Mouse (Mus musculus) right cerebral cortex, postnatal 36 days (tissue): ENCODE measurements at regions not wholly inside any gene's neighbourhood (a gene's known extent, or its start where the extent isn't known, plus 50 kb on each side); places are given as distances from the start of the nearest gene placed in this dataset.

Experiments
- DNase-seq, 2 experiments: peaks; one replicate each; pipeline ENCODE4 v3.0.0; 2022; ENCODE audit warnings: low spot score in 2 of 2, mixed read lengths in 1 of 2

DNA sequence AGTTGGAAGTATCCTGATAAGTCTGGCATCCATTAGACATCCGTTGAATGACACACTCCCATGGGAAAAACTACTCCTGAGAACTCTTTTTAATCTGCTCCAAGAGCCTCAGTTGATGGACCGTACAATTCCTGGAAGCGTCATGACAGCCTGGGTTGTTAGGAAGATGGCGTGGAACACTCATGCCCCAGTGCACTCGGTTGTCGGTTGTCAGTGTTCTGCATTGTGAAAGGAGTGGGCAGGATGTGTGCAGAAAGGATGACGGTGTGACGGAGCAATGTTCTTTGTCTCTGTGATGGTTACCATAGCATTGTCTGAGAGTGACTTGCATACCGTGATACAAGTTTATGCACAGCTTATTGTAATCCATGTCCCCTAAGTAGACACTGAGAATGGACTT, 164.4 kb downstream of the Slc30a10 start:
- DNase-seq: no peak

DNA sequence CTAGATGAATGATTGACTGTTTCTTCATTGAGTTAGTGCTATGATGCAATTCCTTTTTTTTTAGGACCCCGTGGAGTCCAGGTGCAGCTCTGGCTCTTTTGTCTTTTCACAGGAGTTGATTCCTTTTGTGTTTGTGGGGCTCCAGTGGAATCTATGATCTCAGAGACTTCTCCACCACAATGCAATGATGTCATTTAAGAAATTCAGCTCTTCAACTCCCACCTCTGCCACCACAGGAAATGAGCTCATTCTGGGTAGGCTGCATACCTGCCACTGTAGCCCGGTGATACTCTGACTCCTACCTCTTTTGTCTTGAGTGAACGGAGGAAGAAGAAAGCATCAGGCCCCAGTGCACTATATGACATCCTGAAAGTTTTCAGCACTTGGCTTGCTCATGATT, 173.8 kb downstream of the Slc30a10 start:
- no peak for DNase-seq

DNA sequence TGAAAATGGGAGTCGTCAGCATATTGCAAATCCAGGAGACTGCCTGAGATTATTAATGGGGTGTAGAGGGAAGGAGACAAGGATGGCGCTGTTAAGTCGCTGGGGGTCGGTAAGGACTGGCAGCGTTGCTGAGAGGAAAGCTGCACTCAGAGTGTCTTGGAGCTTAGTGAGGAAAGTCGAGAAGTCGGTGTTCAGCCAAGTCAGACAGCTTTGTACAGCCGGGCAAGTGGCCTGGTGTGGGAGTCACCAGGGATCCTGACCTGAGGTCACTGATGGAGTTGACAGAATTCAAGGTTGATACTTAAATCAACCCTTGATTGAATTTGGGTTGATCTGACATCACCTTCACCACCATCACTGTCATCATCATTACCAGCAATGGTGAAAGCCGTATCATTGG, 175.3 kb downstream of the Slc30a10 start:
- DNase-seq: no peak

DNA sequence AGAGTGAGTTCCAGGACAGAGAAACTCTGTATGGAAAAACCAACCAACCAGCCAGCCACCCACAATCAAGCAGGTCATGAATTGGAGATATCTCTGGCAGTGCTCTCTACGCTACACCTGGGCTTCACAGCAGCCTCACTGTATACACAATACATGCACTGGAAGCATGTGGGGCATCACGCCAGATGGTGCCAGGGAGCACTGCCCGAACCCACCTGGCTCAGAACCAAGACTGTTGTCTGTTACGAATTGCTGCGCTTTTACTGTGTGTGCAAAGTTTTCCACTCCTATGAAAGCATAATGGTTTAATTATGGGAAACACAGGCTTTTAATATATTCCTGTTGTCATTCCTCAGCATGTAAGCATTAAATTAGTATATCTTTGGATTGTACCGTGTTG, 184.0 kb downstream of the Slc30a10 start:
- DNase-seq: no peak

DNA sequence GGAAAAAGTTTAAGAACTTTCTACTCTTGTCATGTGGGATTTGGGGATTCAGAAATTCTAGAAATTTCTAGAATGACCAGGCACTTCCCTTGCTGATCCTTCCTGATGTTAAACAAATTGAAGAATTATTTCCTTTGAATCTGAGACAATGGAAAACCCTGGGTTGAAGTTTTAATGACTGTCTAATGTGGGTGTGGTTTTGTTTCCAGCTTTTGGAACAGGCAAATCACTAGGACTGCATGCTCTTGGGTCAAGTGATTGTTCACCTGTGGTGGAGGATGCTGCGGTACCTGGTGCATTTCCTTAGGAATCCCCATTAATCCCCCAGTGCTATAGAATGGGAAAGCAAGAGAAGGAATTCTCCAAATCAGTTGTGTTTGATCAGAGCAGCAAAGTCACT, 184.8 kb downstream of the Slc30a10 start:
- no peak for DNase-seq

DNA sequence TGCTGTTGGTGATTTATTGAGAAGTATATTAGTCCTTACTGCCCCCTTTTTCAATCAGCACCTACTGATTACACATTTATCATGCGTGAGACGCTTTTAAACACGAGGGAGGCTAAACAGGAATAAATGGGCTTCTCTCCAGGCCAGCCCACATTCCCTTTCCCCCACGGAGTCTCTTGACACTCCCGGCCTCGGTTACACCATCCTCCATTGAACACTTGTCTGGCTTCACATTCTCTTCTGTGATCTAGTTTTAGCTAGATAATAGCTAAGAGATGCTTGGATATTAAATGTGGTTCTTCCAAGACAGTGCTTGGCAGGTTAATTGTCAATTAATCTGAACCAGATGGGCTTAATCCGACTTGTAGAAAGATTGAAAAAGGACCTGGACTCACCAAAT, 189.4 kb downstream of the Slc30a10 start:
- no peak for DNase-seq

DNA sequence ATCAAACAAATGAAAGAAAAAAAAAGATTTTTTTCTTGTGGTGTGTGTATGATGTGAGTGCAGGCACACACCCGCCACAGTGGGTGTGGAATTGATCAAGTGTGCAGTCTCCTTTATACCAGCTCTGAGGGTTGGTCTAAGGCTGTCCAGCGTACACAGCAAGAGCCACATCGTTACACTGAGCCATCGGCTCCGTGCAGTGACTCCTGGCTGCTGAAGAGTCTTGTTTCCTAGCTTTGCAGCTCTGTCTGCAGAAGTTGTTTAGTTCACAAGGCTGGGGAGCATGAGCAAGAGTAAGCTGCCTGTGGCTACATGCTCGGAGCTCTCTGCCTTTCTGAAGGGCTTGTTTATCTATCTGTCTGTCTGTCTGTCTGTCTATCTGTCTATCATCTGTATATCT, 193.5 kb downstream of the Slc30a10 start:
- DNase-seq: no peak

DNA sequence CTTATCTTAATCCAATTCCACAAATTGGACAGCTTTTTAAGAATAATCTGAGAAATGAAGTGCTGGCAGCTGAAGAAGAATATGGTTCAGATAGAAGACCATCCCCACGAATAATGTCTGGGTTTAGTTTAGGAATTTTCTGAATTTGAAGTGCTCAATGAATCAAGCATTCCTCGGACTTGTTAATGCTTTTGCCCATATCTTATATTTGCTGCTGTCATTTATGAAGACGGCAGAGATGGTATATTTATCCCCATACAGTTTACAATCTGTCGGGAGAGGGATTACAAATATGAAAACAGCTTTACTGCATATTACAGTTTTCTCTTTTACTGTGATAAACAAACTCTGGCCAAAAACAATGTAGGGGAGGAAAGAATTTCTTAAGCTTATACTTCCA, 194.3 kb downstream of the Slc30a10 start:
- no peak for DNase-seq

DNA sequence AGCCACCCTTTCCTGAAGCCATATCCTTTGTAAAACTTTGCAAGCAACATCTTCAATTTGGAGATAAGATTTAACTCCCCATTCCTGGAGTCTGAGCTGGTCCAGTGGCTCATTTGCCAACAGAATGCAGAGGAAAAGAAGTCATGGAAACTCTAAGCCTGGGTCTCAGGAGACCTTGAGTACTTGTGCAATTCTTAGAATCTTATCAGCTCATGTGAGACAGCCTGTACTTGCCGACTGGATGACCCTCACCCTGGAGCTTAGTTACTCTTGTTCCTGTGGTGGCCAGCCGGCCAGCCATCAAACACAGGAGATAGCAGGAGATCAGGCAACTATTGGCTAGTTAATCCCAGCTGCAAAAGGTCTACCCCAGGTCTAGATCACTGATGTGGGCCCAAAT, 196.3 kb downstream of the Slc30a10 start:
- DNase-seq: no peak

DNA sequence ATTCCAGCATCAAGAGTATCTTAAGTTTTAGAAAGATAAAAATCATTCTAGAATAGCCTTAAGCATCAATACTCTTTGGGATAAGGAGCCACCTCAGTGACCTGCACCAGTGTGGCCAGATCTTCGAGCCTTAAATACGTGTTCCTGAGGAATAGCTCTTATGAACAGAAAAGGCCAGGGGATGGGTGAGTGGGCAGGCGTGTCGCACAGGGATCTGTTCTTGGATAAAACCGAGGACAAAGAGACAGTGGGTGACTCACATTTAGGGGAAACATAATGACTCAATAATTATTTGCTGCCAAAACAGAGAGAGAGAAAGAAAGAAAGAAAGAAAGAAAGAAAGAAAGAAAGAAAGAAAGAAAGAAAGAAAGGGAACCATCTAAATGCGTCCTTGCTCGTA, 200.4 kb downstream of the Slc30a10 start:
- no peak for DNase-seq

DNA sequence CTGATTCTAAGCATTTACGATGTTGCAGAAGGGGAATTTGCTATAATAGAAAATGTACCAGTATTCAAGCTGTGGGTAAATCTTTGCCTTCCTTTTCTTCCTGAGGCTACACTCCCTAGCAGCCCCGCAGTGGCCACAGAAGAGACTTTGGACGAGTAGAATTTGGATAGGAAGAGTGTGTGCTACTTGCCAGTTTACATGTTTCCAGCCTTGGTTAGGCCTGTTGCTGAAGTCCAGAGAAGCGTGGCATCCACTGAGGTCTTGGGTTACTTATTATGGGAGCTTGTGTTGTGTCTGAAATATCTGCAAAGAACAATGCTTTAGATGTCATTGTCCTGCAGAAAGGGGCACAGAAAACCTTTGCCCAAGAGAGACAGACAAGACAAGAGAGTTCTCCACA, 200.8 kb downstream of the Slc30a10 start:
- no peak for DNase-seq

DNA sequence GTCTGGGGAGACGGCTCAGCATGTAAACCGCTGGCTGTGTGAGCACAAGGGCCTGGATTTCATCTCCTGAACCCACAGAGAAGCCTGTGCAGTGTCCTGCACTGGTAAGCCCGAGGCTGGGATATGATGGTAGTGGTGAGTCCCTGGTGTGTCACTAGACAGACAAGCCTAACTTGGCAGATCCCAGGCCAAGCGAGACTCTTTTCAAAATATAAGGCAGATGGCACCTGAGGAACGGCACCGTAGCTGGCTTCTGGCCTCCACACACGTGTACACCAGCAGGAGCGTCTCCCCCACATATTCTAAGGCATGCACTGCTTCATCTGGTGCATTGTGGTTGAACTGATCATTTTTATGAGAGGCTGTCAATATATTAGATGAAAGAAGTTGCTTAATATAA, 202.6 kb downstream of the Slc30a10 start:
- DNase-seq: no peak

DNA sequence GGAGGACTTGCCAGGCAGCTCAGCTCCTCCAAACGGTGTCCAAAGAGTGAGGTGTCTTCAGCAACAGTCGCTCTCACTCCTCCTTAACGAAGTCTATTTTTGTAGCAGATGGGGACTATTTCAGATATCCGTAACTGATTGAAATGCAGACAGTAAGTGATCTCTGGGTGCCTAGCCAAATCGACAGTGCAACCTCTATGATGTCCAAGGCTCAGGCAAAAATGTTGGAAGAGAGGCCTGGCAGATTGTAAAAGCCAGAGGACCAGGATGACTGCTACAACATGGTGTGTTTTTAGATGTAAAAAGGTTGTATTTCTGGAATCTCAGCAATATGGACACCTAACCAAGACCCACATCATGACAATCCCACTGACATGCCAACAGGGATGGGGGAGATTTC, 204.8 kb downstream of the Slc30a10 start:
- DNase-seq: no peak

DNA sequence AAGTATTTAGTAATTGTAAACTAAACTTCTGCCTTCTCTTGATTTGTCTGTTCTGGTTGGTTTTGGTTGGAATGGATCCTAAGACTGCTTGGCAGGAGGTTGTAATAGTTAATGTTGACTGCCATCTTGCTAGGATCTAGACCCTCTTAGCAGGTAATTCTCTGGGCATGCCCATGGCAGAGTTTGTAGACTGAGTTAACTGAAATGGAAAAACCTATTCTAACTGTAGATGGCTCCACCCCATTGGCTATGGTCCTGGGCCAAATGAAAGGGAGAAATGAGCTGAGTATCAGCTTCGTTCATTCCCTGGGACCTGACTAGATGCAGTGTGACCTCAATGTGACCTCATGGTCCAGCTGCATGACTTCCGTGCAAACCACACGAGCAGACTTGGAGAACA, 207.7 kb downstream of the Slc30a10 start:
- no peak for DNase-seq

DNA sequence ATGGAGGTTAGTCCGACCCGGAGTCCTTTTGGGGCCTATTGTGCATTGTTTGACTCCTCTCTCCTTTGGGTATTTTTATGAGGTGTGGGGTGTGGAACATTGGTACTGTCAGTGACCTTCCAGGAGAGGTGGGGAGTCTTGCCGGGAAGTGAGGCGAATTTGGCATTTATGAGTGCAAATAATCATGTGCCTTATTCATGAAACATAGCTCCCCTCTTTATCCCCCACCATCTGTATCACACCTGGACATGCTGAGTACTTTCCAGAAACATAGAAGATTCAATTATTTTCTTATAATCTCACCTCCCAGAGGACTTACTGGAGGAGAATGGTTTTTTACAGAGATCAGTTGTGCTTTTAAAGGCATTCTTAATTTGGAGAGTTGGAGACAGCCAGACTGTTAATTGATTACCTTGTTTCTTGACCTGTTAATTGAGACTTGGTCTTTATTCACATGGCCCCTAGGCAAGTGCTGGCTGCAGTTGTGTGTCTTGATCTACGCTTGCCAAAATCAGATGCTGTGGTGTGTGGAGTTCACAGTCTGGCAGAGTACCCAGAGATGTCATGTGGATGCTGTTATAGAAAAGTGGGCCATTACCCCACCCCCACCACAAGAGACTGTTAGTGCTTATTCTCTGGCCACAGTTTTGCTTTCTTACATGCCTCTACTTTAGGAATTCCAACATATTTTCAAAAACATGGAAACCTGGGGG, 215.5 kb downstream of the Slc30a10 start:
- no peak for DNase-seq

DNA sequence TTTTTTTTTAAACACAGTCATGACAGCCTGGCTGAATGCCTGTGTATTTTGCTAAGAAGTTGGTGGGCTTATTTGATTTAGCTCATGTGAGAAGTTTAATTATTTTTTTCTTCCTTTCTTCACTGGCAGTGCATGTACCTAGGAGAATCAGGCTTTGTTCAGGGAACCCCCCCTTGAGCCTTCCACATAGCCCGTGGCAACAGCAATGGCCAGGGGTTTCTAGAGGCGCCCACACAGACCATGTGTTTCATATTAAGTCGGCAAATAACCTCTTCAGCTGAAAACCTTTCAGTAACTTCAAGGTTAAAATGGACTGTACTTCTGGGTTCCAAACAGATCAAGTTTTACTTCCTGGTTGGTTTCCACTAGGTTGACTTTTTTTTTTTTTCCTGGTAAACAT, 218.3 kb downstream of the Slc30a10 start:
- DNase-seq: no peak

DNA sequence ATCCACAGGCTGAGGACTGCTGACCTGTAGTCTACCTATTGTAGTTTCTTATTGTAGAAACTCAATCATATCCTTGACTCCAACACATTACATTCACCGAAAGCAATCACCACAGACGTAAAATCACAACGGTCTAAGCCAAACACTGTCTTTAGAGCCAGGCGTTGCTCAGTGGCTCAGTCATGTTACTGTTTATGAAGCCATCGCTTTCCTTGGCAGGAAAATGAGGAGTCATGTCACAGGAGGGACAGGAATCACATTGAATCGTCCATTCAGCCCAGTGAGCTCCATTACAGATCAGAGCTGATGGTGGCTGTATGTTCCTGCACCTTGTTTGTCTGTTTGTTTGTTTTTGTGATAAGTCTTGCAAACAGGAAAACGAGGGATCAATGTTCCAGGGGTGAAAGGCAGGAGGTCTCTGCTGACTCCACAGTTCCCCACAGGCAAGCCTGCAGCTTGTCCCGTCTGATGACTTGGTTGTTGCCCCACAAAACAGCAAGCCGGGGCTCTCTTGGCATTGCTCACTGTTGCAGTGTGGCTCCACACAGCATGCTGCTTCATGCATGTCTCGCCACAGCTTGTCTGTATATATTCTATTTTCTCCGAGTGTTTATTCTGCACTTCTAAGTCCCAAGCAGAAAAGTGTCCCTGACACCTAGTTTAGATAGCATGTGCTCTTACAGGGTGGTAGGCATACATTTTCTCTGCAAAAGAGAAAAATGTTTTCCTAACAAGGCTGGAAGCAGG, 221.2 kb downstream of the Slc30a10 start:
- no peak for DNase-seq

DNA sequence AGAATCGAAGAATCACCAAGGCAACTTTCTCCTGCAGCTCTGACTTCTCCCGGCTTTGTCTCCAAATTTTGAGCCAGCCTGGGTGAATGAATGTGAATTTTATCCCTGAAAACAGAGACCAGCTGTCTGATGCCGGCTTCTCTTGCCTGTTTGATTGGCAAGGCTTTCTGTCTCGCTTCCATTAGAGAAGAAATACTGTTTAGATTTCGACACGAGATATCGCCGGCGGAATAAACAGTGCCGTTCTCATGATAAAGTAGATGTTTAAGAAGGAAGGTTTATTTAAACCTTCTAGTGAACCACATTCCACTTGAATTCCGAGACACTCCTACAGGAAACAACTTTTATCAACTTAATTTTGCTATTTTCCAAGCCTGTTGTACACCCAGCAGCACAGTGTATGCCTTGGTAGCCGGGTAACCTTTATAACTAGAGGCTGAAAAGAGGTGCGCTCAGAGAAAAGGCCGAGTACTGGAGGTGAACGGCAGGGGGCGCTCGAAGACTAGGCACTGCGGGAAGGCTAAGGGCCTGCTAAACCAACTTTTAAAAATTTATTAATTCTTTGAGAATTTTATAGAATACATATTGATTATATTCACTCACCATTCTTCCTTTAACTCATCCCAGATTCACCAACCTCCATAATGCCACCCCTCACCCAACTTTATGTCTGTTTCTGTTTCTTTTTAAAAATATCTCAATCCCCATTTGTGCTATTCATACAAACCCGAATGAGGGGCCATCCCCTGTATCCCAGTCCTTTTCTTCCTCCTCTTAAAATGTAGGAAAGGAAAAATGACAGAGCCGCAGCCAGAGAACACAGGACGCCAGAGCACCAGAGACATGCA, 227.2 kb downstream of the Slc30a10 start:
- peak; percentile 30 to 64 for DNase-seq

DNA sequence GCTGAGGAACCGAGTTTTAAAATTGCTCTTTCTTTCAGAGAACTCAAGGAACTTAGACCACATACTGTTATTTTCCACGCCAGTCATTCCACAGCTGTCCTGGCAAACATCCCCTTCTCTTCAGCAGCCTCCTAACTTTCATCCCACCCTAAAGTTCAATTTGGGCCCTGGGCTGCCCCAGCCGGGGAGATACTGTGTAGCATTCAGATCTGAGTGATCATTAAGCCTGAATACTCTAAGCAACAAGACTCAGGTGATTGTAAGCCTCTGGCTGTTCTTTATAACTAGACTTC, 227.8 kb downstream of the Slc30a10 start:
- no peak for DNase-seq

DNA sequence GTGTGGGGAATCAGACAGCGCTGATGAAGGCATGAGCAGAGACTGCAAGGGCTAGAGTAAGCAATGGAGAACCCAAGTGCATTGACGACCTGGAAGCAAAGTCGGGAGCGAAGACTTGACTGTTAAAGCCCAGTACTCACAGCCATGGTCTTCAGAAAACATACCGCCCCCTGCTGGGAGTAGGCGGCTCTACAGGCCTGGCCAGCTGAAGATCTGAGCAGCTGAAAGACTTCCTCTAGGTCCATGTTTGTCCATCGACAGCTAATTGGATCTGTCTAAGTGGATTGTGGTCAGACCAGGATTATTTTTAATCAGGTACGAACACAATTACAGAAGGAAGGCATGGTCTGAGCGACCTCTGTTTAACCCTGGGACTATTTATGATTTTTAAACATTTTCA, 230.0 kb downstream of the Slc30a10 start:
- no peak for DNase-seq

DNA sequence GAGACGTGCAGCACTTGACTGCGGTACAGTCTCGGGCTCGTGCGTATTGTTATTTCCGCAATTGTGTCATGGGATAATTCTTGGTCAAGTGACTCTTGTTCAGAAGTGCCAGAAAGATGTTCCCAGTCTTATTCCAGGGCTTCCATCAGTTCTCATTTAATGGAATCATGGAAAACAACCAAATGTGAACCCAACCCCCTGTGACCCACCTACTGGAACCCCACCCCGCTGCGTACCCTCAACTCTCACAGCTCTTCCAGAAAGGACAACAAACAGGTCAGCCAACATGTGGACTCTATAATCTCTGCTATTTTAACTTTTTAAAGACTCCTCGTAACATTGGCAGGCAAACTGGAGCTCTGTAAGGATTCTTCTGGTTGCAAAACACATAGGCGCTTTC, 233.9 kb downstream of the Slc30a10 start:
- no peak for DNase-seq

DNA sequence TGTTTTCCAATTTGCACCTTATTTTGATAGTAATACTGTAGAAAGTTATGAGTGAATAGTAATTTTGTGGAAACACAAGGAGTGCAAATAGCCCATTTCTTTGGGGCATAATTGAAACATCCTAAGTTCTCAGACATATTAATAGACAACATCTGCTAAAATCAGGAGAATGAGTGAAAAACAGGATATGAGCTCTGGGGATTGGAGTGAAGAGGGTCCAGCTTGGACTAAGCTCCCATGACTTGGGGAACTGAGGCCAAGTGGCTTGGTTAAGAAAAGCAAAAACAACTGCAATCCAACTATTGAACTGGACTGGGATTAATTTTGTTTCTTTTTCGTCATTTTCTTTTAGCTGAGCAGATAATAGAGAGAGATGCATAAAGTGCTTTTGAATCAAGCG, 240.7 kb downstream of the Slc30a10 start:
- no peak for DNase-seq

DNA sequence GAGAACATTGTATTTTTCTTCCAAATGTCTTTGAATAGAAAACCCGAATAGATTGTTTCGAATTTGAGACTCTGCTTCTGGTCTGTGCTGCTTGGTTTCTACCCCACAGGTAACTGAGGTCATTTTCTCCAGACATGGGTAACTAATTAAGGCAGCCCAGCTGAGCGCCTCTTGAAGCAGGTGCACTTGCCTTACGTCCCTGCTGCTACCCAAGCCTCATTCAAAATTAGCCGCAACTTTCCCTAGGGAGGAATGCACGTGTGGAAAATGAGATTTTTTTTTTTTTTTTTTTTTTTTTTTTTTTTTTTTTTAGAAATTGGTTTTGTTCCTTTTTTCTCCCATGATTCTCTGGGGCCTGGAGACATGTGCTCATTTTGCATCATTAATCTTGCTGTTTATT, 245.1 kb downstream of the Slc30a10 start:
- DNase-seq: no peak
